Mouse (Mus musculus) hindbrain, embryonic 11.5 days (tissue): ENCODE data around the gene 1700017B05Rik. TPM values are rescaled to one million over a fixed set of nuclear protein-coding genes. Genes with fewer than 3 reads are reported as not detected.

ENCODE experiments used
- ATAC-seq: fragments of 200-750 bp; cut with Nextera tagmentation; 2 replicates; pipeline ENCODE4 v1.8.0; 2017; ENCODE audit warnings: mild to moderate bottlenecking, moderate TSS enrichment, moderate library complexity; ENCODE audit not compliant: low FRiP score
- DNase-seq: peaks from one replicate; pipeline ENCODE4 v3.0.0-alpha.2; 2015; ENCODE audit warnings: low spot score
- H3K27ac ChIP-seq: fragments of 300-500 bp; sonication (generic); 2 replicates; pipeline ENCODE4 v1.5.1; 2014; ENCODE audit warnings: mild to moderate bottlenecking, low read depth, low read length
- H3K27me3 ChIP-seq: fragments of 300-500 bp; sonication (generic); 2 replicates; pipeline ENCODE4 v1.6.1; 2014; ENCODE audit warnings: mild to moderate bottlenecking, low read length, moderate library complexity, mixed read lengths; ENCODE audit not compliant: control insufficient read depth, insufficient read depth
- H3K36me3 ChIP-seq: fragments of 300-500 bp; sonication (generic); 2 replicates; pipeline ENCODE4 v1.6.1; 2014; ENCODE audit warnings: mild to moderate bottlenecking, low read length, moderate library complexity, mixed read lengths; ENCODE audit not compliant: control insufficient read depth, insufficient read depth
- H3K4me1 ChIP-seq: fragments of 300-500 bp; sonication (generic); replicated peaks from 2 replicates; pipeline ENCODE4 v1.6.1; 2014; ENCODE audit warnings: low read length, mixed read lengths; ENCODE audit not compliant: control insufficient read depth, insufficient read depth
- H3K4me2 ChIP-seq: fragments of 300-500 bp; sonication (generic); replicated peaks from 2 replicates; pipeline ENCODE4 v1.6.1; 2014; ENCODE audit warnings: mild to moderate bottlenecking, low read depth, low read length
- H3K4me3 ChIP-seq: fragments of 300-500 bp; sonication (generic); 2 replicates; pipeline ENCODE4 v1.5.1; 2014; ENCODE audit warnings: low read depth, low read length
- H3K9ac ChIP-seq: fragments of 300-500 bp; sonication (generic); 2 replicates; pipeline ENCODE4 v1.6.1; 2014; ENCODE audit warnings: low read depth, low read length
- H3K9me3 ChIP-seq: fragments of 300-500 bp; sonication (generic); 2 replicates; pipeline ENCODE4 v1.6.1; 2016; ENCODE audit warnings: low read length; ENCODE audit not compliant: control insufficient read depth
- WGBS: fragments of 180-500 bp; shearing (Covaris S2); extraction: QIAGEN DNeasy Blood & Tissue Kit; methylation state at CpG from one replicate; pipeline ENCODE4 v1.1.7; 2014; 5-methylcytosine and 5-hydroxymethylcytosine counted together
- polyA plus RNA-seq: library from polyadenylated mRNA; unstranded; fragments of >200 nt; fragmentation: Nextera tagmentation; extraction: Ambion mirVana; gene quantifications from 2 replicates; pipeline ENCODE4 v1.2.1, GENCODE M21; 2014

The 1700017B05Rik gene
- polyA plus RNA-seq, 1 experiment from 2014 or later = 7.6 TPM

GRCm38 (mm10) chr9:57247201-57247671 is 15.2 kb downstream of the 1700017B05Rik start:
- no peak for ATAC-seq
- H3K4me1 ChIP-seq = no peaks in the 10 kb centered on the region
- H3K27ac ChIP-seq = no peak overlapping the region
- 68% methylated on average over 8 of the region's 8 CpGs for WGBS
- no peaks in the 10 kb centered on the region for H3K36me3 ChIP-seq
- H3K9ac ChIP-seq = no peak overlapping the region
- no peak for DNase-seq
- H3K4me2 ChIP-seq = no peak overlapping the region
- H3K27me3 ChIP-seq = no peaks in the 10 kb centered on the region
- no peaks in the 10 kb centered on the region for H3K9me3 ChIP-seq
- H3K4me3 ChIP-seq = no peak overlapping the region

- WGBS = 93% methylated on average over 5 of the region's 5 CpGs
- H3K27me3 ChIP-seq = no peaks in the 10 kb centered on the region
These were observed 15.9 kb downstream of the 1700017B05Rik start for GRCm38 (mm10) chr9:57246482-57246881.

GRCm38 (mm10) chr9:57244106-57244685 is 18.2 kb downstream of the 1700017B05Rik start:
- ATAC-seq (no peak), DNase-seq (no peak)
- H3K9ac ChIP-seq = no peak overlapping the region
- no peaks in the 10 kb centered on the region for H3K4me1 ChIP-seq
- H3K4me2 ChIP-seq = no peak overlapping the region
- WGBS = 34% methylated on average over 7 of the region's 7 CpGs
- H3K27me3 ChIP-seq = no peaks in the 10 kb centered on the region
- H3K4me3 ChIP-seq = no peak overlapping the region
- H3K27ac ChIP-seq = no peak overlapping the region
- H3K36me3 ChIP-seq = no peaks in the 10 kb centered on the region
- no peaks in the 10 kb centered on the region for H3K9me3 ChIP-seq

More at GRCm38 (mm10) chr9:57246482-57246881, 15.9 kb downstream of the 1700017B05Rik start:
- Histone ChIP-seq H3K4me2 (no peak overlapping the region), H3K27ac (no peak overlapping the region), H3K4me3 (no peak overlapping the region), H3K4me1 (no peaks in the 10 kb centered on the region), H3K36me3 (no peaks in the 10 kb centered on the region), H3K9me3 (no peaks in the 10 kb centered on the region), H3K9ac (no peak overlapping the region)
- no peak for ATAC-seq
- DNase-seq = no peak

GRCm38 (mm10) chr9:57242916-57243315 is 19.5 kb downstream of the 1700017B05Rik start:
- Histone ChIP-seq H3K4me1 (no peaks in the 10 kb centered on the region), H3K27ac (no peak overlapping the region), H3K9ac (no peak overlapping the region), H3K9me3 (no peaks in the 10 kb centered on the region), H3K4me3 (no peak overlapping the region), H3K27me3 (no peaks in the 10 kb centered on the region), H3K36me3 (no peaks in the 10 kb centered on the region), H3K4me2 (no peak overlapping the region)
- WGBS = 28% methylated on average over 5 of the region's 5 CpGs
- DNase-seq (no peak), ATAC-seq (no peak)

GRCm38 (mm10) chr9:57241111-57241510 is 21.3 kb downstream of the 1700017B05Rik start:
- H3K4me2 ChIP-seq = no peak overlapping the region
- ATAC-seq (no peak), DNase-seq (no peak)
- H3K4me3 ChIP-seq = no peak overlapping the region
- H3K36me3 ChIP-seq = no peaks in the 10 kb centered on the region
- H3K4me1 ChIP-seq = no peaks in the 10 kb centered on the region
- no peak overlapping the region for H3K9ac ChIP-seq
- no peak overlapping the region for H3K27ac ChIP-seq
- H3K9me3 ChIP-seq = no peaks in the 10 kb centered on the region
- WGBS = 77% methylated on average over 5 of the region's 5 CpGs
- no peaks in the 10 kb centered on the region for H3K27me3 ChIP-seq

- Histone ChIP-seq H3K27ac (no peak overlapping the region), H3K36me3 (no peaks in the 10 kb centered on the region), H3K9ac (no peak overlapping the region), H3K4me1 (no peaks in the 10 kb centered on the region), H3K9me3 (no peaks in the 10 kb centered on the region), H3K4me3 (no peak overlapping the region), H3K4me2 (no peak overlapping the region), H3K27me3 (no peaks in the 10 kb centered on the region)
- ATAC-seq (no peak), DNase-seq (no peak)
- 96% methylated on average over 2 of the region's 2 CpGs for WGBS
These were observed 24.2 kb downstream of the 1700017B05Rik start for GRCm38 (mm10) chr9:57238220-57238619.

- no peak overlapping the region for H3K4me3 ChIP-seq
- no peaks in the 10 kb centered on the region for H3K9me3 ChIP-seq
- no peaks in the 10 kb centered on the region for H3K27me3 ChIP-seq
- DNase-seq (no peak), ATAC-seq (no peak)
- H3K4me1 ChIP-seq = no peaks in the 10 kb centered on the region
- WGBS = 81% methylated on average over 5 of the region's 5 CpGs
- no peak overlapping the region for H3K27ac ChIP-seq
- H3K4me2 ChIP-seq = no peak overlapping the region
- no peak overlapping the region for H3K9ac ChIP-seq
- H3K36me3 ChIP-seq = no peaks in the 10 kb centered on the region
These were observed 24.7 kb downstream of the 1700017B05Rik start for GRCm38 (mm10) chr9:57237705-57238104.

GRCm38 (mm10) chr9:57236256-57236655 is 26.2 kb downstream of the 1700017B05Rik start, which contains the start of gene Trcg1:
TSS of gene Trcg1 (plus strand) at chr9:57236556.
- H3K4me3 ChIP-seq = no peak within 1 kb of the TSS
- H3K36me3 ChIP-seq = no peaks in the 10 kb centered on the region
- H3K4me2 ChIP-seq = no peak within 1 kb of the TSS
- DNase-seq (no peak), ATAC-seq (no peak)
- H3K9ac ChIP-seq = no peak within 1 kb of the TSS
- H3K9me3 ChIP-seq = no peaks in the 10 kb centered on the region
- no peaks in the 10 kb centered on the region for H3K4me1 ChIP-seq
- WGBS = 90% methylated on average over 2 of the region's 2 CpGs
- no peak within 1 kb of the TSS for H3K27ac ChIP-seq
- H3K27me3 ChIP-seq = no peaks in the 10 kb centered on the region

GRCm38 (mm10) chr9:57233767-57234166 is 28.6 kb downstream of the 1700017B05Rik start:
- 85% methylated on average over 3 of the region's 3 CpGs for WGBS
- H3K4me3 ChIP-seq = no peak overlapping the region
- H3K9me3 ChIP-seq = no peaks in the 10 kb centered on the region
- H3K4me1 ChIP-seq = no peaks in the 10 kb centered on the region
- DNase-seq = no peak
- H3K27me3 ChIP-seq = no peaks in the 10 kb centered on the region
- no peak overlapping the region for H3K4me2 ChIP-seq
- H3K36me3 ChIP-seq = no peaks in the 10 kb centered on the region
- no peak overlapping the region for H3K9ac ChIP-seq
- ATAC-seq = no peak
- H3K27ac ChIP-seq = no peak overlapping the region
